Mouse (Mus musculus) MEL (cell line): ENCODE measurements around the gene Uchl4. TPM values are rescaled to one million over a fixed set of nuclear protein-coding genes. Genes with fewer than 3 reads are reported as not detected.
A peak's percentile ranks its signal among the peaks of the same experiment; 100 is the strongest.

ENCODE experiments used
- DNase-seq: peaks from one replicate; pipeline ENCODE4 v3.0.0; 2011; ENCODE audit warnings: low read depth, low spot score
- H3K27ac ChIP-seq: 2 replicates; pipeline ENCODE4 v1.5.1; 2012; ENCODE audit warnings: low read depth, mild to moderate bottlenecking, control low read depth, low read length, moderate library complexity; ENCODE audit not compliant: control insufficient read depth
- H3K27me3 ChIP-seq, 2 experiments: fragments of 150-350 bp in 1 of 2; sonication (generic) in 1 of 2; 2 replicates each; pipeline ENCODE4 v1.6.1; 2012; ENCODE audit warnings: low read length in 2 of 2, mild to moderate bottlenecking in 2 of 2, improper control_type of control experiment in 1 of 2, moderate library complexity in 1 of 2; ENCODE audit not compliant: insufficient read depth in 2 of 2, control insufficient read depth in 1 of 2
- H3K36me3 ChIP-seq, 2 experiments: 2 replicates each; pipeline ENCODE4 v1.6.1; 2012 to 2014; ENCODE audit warnings: low read length in 2 of 2, improper control_type of control experiment in 1 of 2, inconsistent platforms in 1 of 2, mild to moderate bottlenecking in 1 of 2; ENCODE audit not compliant: insufficient read depth in 2 of 2, control insufficient read depth in 1 of 2
- H3K4me1 ChIP-seq, 2 experiments: fragments of 150-350 bp in 1 of 2; sonication (generic) in 1 of 2; 2 replicates each; pipeline ENCODE4 v1.6.1; 2012; ENCODE audit warnings: low read length in 2 of 2, improper control_type of control experiment in 1 of 2, mild to moderate bottlenecking in 1 of 2; ENCODE audit not compliant: insufficient read depth in 2 of 2, control insufficient read depth in 1 of 2
- H3K4me3 ChIP-seq, 2 experiments: fragments of 150-350 bp in 1 of 2; sonication (generic) in 1 of 2; 2 replicates each; pipeline ENCODE4 v1.5.1; 2012; ENCODE audit warnings: low read depth in 2 of 2, low read length in 2 of 2, mild to moderate bottlenecking in 2 of 2, moderate library complexity in 2 of 2, control low read depth in 1 of 2, improper control_type of control experiment in 1 of 2; ENCODE audit not compliant: control insufficient read depth in 1 of 2, insufficient read depth in 1 of 2
- H3K79me2 ChIP-seq: 2 replicates; pipeline ENCODE4 v1.6.1; 2012; ENCODE audit warnings: mild to moderate bottlenecking, low read length, moderate library complexity; ENCODE audit not compliant: control insufficient read depth, poor library complexity, insufficient read depth
- H3K9ac ChIP-seq: 2 replicates; pipeline ENCODE4 v1.6.1; 2012; ENCODE audit warnings: low read depth, mild to moderate bottlenecking, control low read depth, low read length, moderate library complexity; ENCODE audit not compliant: control insufficient read depth, poor library complexity, severe bottlenecking
- H3K9me3 ChIP-seq: fragments of 150-350 bp; sonication (generic); replicated peaks from 2 replicates; pipeline ENCODE4 v1.6.1; 2012; ENCODE audit warnings: mild to moderate bottlenecking, low read length, improper control_type of control experiment, moderate library complexity; ENCODE audit not compliant: insufficient read depth
- CHD1 ChIP-seq: IDR thresholded peaks from 2 replicates; pipeline ENCODE4 v1.6.1; 2012; ENCODE audit warnings: low read depth, mild to moderate bottlenecking, inconsistent platforms, low read length, improper control_type of control experiment
- CHD2 ChIP-seq: IDR thresholded peaks from 2 replicates; pipeline ENCODE4 v1.6.1; 2011; ENCODE audit warnings: low read length, improper control_type of control experiment
- E2F4 ChIP-seq: IDR thresholded peaks from 2 replicates; pipeline ENCODE4 v1.6.1; 2011; ENCODE audit warnings: low read depth, low read length, improper control_type of control experiment, borderline replicate concordance
- ETS1 ChIP-seq: IDR thresholded peaks from 2 replicates; pipeline ENCODE4 v1.6.1; 2012; ENCODE audit warnings: low read depth, mild to moderate bottlenecking, inconsistent platforms, low read length, improper control_type of control experiment, moderate library complexity
- HCFC1 ChIP-seq: IDR thresholded peaks from 2 replicates; pipeline ENCODE4 v1.6.1; 2012; ENCODE audit warnings: low read depth, mild to moderate bottlenecking, inconsistent platforms, low read length, improper control_type of control experiment, moderate library complexity
- MEF2A ChIP-seq: IDR thresholded peaks from 2 replicates; pipeline ENCODE4 v1.6.1; 2014; ENCODE audit warnings: low read depth, mild to moderate bottlenecking, inconsistent platforms, low read length, improper control_type of control experiment; ENCODE audit not compliant: poor library complexity, insufficient replicate concordance, severe bottlenecking; ENCODE audit errors: extremely low read depth
- NELFE ChIP-seq: IDR thresholded peaks from 2 replicates; pipeline ENCODE4 v1.6.1; 2011; ENCODE audit warnings: low read depth, low read length, improper control_type of control experiment
- SMC3 ChIP-seq: IDR thresholded peaks from 2 replicates; pipeline ENCODE4 v1.6.1; 2011; ENCODE audit warnings: low read depth, low read length, improper control_type of control experiment
- TBP ChIP-seq: IDR thresholded peaks from 2 replicates; pipeline ENCODE4 v1.8.0; 2011; ENCODE audit warnings: low read depth, low read length, improper control_type of control experiment
- TCF12 ChIP-seq: IDR thresholded peaks from 2 replicates; pipeline ENCODE4 v1.6.1; 2014; ENCODE audit warnings: low read depth, mild to moderate bottlenecking, inconsistent platforms, low read length, improper control_type of control experiment, moderate library complexity
- USF1 ChIP-seq: IDR thresholded peaks from 2 replicates; pipeline ENCODE4 v1.6.1; 2014; ENCODE audit warnings: low read depth, mild to moderate bottlenecking, inconsistent platforms, low read length, improper control_type of control experiment, moderate library complexity
- ZC3H11A ChIP-seq: IDR thresholded peaks from 2 replicates; pipeline ENCODE4 v1.6.1; 2012; ENCODE audit warnings: low read depth, mild to moderate bottlenecking, inconsistent platforms, low read length, improper control_type of control experiment
- ZNF384 ChIP-seq: IDR thresholded peaks from 2 replicates; pipeline ENCODE4 v1.6.1; 2012; ENCODE audit warnings: low read depth, mild to moderate bottlenecking, inconsistent platforms, low read length, improper control_type of control experiment
- polyA plus RNA-seq, 2 experiments: library from polyadenylated mRNA; stranded (reverse) in 1 of 2; unstranded in 1 of 2; fragments of >175 nt in 1 of 2; fragments of >200 nt in 1 of 2; gene quantifications; 2 replicates each; pipeline versions ENCODE4 v1.2.1 to v1.2.4; 2012; ENCODE audit warnings: low replicate concordance in 2 of 2, low read depth in 1 of 2; ENCODE audit not compliant: insufficient read length in 2 of 2, insufficient read depth in 1 of 2, missing spikeins in 1 of 2
- total RNA-seq: library from RNA; depleted of rRNA; stranded (reverse); fragments of 300-350 nt; gene quantifications from 2 replicates; pipeline ENCODE4 v1.2.3, GENCODE M21; 2012

The Uchl4 gene
- total and polyA plus RNA-seq, 3 experiments: 0.27 to 7.4 TPM; not detected in 1

- no peak for DNase-seq
- no peak overlapping the region for H3K4me3 ChIP-seq
Measured at GRCm38 (mm10) chr9:64259906-64260305, 24.9 kb downstream of the Uchl4 start.

GRCm38 (mm10) chr9:64261023-64261422, 26.0 kb downstream of the Uchl4 start:
- Histone ChIP-seq H3K9me3 (no peaks in the 10 kb centered on the region), H3K27ac (no peak overlapping the region), H3K27me3 (no peaks in the 10 kb centered on the region; a peak in 1 of 4 replicates), H3K4me3 (peak overlapping the region in 1 of 2 experiments; percentile 19; a peak in 1 of 4 replicates), H3K79me2 (no peaks in the 10 kb centered on the region), H3K4me1 (no peaks in the 10 kb centered on the region; a peak in 1 of 4 replicates), H3K9ac (no peak overlapping the region), H3K36me3 (peaks cover 0 to 4% of the 10 kb centered on the region in 2 experiments; a peak in 1 of 4 replicates)
- no peak for TF ChIP-seq CHD1
- no peak; the same call in 1 of the 2 replicates for TF ChIP-seq USF1
- TF ChIP-seq TBP: no peak
- TF ChIP-seq SMC3: no peak
- DNase-seq: peak; percentile 25

More at GRCm38 (mm10) chr9:64259906-64260305, 24.9 kb downstream of the Uchl4 start:
- H3K4me1 ChIP-seq: peaks cover 6% of the 10 kb centered on the region in 2 experiments; a peak in 3 of 4 replicates
- no peaks in the 10 kb centered on the region for H3K79me2 ChIP-seq
- H3K36me3 ChIP-seq: peaks cover 0 to 9% of the 10 kb centered on the region in 2 experiments; a peak in 2 of 4 replicates
- H3K9me3 ChIP-seq: no peaks in the 10 kb centered on the region
- H3K27me3 ChIP-seq: no peaks in the 10 kb centered on the region; a peak in 1 of 4 replicates
- TF ChIP-seq TCF12: no peak
- no peak for TF ChIP-seq E2F4
- no peak for TF ChIP-seq MEF2A
- TF ChIP-seq HCFC1: no peak
- TF ChIP-seq ZNF384: no peak
- no peak for TF ChIP-seq NELFE
- TF ChIP-seq ZC3H11A: no peak
- no peak for TF ChIP-seq CHD2
- H3K27ac ChIP-seq: no peak overlapping the region
- no peak overlapping the region for H3K9ac ChIP-seq

GRCm38 (mm10) chr9:64264813-64265212, 29.8 kb downstream of the Uchl4 start:
- Histone ChIP-seq H3K36me3 (peaks cover 0 to 4% of the 10 kb centered on the region in 2 experiments; a peak in 1 of 4 replicates), H3K9ac (no peak overlapping the region), H3K9me3 (no peaks in the 10 kb centered on the region), H3K27ac (no peak overlapping the region), H3K4me3 (no peak overlapping the region), H3K79me2 (no peaks in the 10 kb centered on the region), H3K27me3 (no peaks in the 10 kb centered on the region; a peak in 1 of 4 replicates), H3K4me1 (no peaks in the 10 kb centered on the region; a peak in 1 of 4 replicates)
- TF ChIP-seq USF1 (peak; percentile 31; the same call in 1 of the 2 replicates), ETS1 (no peak)
- no peak for DNase-seq
